Mouse (Mus musculus) hindbrain, postnatal 0 days (tissue): ENCODE measurements around the gene Sgo1. TPM values are rescaled to one million over a fixed set of nuclear protein-coding genes. Genes with fewer than 3 reads are reported as not detected.

Source experiments
- ATAC-seq: fragments of 200-750 bp; cut with Nextera tagmentation; 2 replicates; pipeline ENCODE4 v1.8.0; 2017; ENCODE audit warnings: mild to moderate bottlenecking, moderate TSS enrichment, moderate library complexity
- DNase-seq: peaks from one replicate; pipeline ENCODE4 v3.0.0-alpha.2; 2015; ENCODE audit warnings: low spot score
- H3K27ac ChIP-seq: fragments of 300-500 bp; sonication (generic); 2 replicates; pipeline ENCODE4 v1.5.1; 2014; ENCODE audit warnings: mild to moderate bottlenecking
- H3K27me3 ChIP-seq: fragments of 300-500 bp; sonication (generic); 2 replicates; pipeline ENCODE4 v1.6.1; 2014; ENCODE audit warnings: low read length, mixed read lengths; ENCODE audit not compliant: insufficient read depth
- H3K36me3 ChIP-seq: fragments of 300-500 bp; sonication (generic); 2 replicates; pipeline ENCODE4 v1.6.1; 2014; ENCODE audit warnings: low read length, mixed read lengths; ENCODE audit not compliant: insufficient read depth
- H3K4me1 ChIP-seq: fragments of 300-500 bp; sonication (generic); 2 replicates; pipeline ENCODE4 v1.6.1; 2014; ENCODE audit warnings: antibody characterized with exemption, low read length, mixed read lengths; ENCODE audit not compliant: insufficient read depth
- H3K4me2 ChIP-seq: fragments of 300-500 bp; sonication (generic); 2 replicates; pipeline ENCODE4 v1.6.1; 2014; ENCODE audit warnings: low read depth, mild to moderate bottlenecking, low read length, moderate library complexity, mixed read lengths
- H3K4me3 ChIP-seq: fragments of 300-500 bp; sonication (generic); 2 replicates; pipeline ENCODE4 v1.5.1; 2014; ENCODE audit warnings: low read length
- H3K9ac ChIP-seq: fragments of 300-500 bp; sonication (generic); replicated peaks from 2 replicates; pipeline ENCODE4 v1.6.1; 2014; ENCODE audit warnings: mild to moderate bottlenecking, low read length, moderate library complexity, mixed read lengths
- H3K9me3 ChIP-seq: fragments of 300-500 bp; sonication (generic); 2 replicates; pipeline ENCODE4 v1.6.1; 2016; ENCODE audit warnings: low read length, mixed read lengths
- CTCF ChIP-seq: IDR thresholded peaks from 2 replicates; pipeline ENCODE4 v1.5.1; 2016; ENCODE audit warnings: antibody characterized with exemption, control low read depth, low read depth
- WGBS: fragments of 180-500 bp; shearing (Covaris S2); extraction: QIAGEN DNeasy Blood & Tissue Kit; methylation state at CpG from one replicate; pipeline ENCODE4 v1.1.7; 2014; 5-methylcytosine and 5-hydroxymethylcytosine counted together
- polyA plus RNA-seq: library from polyadenylated mRNA; unstranded; fragments of >200 nt; fragmentation: Nextera tagmentation; extraction: Ambion mirVana; gene quantifications from 2 replicates; pipeline ENCODE4 v1.2.1, GENCODE M21; 2015
- total RNA-seq: library from RNA; depleted of rRNA; stranded (reverse); fragments of >200 nt; gene quantifications from 2 replicates; pipeline ENCODE4 v1.2.3, GENCODE M21; 2014; rRNA removed

The Sgo1 gene
- total and polyA plus RNA-seq, 2 experiments from 2014 or later, result 3.5 to 6.9 TPM

DNA sequence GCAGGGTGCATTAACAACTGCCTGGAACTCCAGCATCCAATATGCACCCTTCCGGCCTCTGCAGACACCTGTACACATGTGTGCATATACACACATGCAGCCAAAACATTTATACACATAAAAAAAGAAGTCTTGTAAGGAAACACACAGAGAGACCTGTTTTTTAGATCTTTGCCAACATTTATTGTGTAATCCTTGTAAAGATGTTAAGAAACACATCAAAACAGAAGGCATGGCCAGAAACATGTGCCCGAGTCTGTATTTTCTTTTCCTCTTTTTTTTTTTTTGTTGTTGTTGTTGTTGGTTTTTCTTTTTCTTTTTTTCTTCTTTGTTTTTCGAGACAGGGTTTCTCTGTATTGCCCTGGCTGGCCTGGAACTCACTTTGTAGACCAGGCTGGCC lies 63.0 kb downstream of the Sgo1 start:
- Histone ChIP-seq H3K27me3 (no peaks in the 10 kb centered on the region), H3K9ac (no peak overlapping the region), H3K36me3 (peaks cover 9% of the 10 kb centered on the region; the same call in 1 of the 2 replicates), H3K4me1 (no peaks in the 10 kb centered on the region), H3K9me3 (no peaks in the 10 kb centered on the region), H3K4me3 (no peak overlapping the region), H3K27ac (no peak overlapping the region), H3K4me2 (no peak overlapping the region)
- ATAC-seq, result no peak
- DNase-seq, result no peak
- no peak for TF ChIP-seq CTCF
- WGBS, result 81% methylated on average over 3 of the region's 3 CpGs

Other genes starting within 250 kb of the Sgo1 start
- gene Efhb, start 226.0 kb downstream of the Sgo1 start, total RNA-seq, result 0.47 and 1.9 TPM in 2 replicates
- 0.76 and 1.3 TPM in 2 replicates for gene Efhb, start 226.0 kb downstream of the Sgo1 start, polyA plus RNA-seq
- 64.4 and 80.8 TPM in 2 replicates for gene Rab5a, start 210.1 kb downstream of the Sgo1 start, total RNA-seq
- 116 and 124 TPM in 2 replicates for gene Rab5a, start 210.1 kb downstream of the Sgo1 start, polyA plus RNA-seq
- gene Pp2d1, start 149.9 kb downstream of the Sgo1 start, total RNA-seq, result not detected in 2 replicates
- 0.21 TPM in 2 replicates for gene Pp2d1, start 149.9 kb downstream of the Sgo1 start, polyA plus RNA-seq
- gene Kat2b, start 122.5 kb downstream of the Sgo1 start, total RNA-seq, result 17.5 and 20.6 TPM in 2 replicates
- gene Kat2b, start 122.5 kb downstream of the Sgo1 start, polyA plus RNA-seq, result 4.2 and 4.6 TPM in 2 replicates
- gene Sult1c2, start 157.0 kb upstream of the Sgo1 start, total RNA-seq, result not detected in 2 replicates
- gene Sult1c2, start 157.0 kb upstream of the Sgo1 start, polyA plus RNA-seq, result not detected in 2 replicates